In the genomic region with DNA sequence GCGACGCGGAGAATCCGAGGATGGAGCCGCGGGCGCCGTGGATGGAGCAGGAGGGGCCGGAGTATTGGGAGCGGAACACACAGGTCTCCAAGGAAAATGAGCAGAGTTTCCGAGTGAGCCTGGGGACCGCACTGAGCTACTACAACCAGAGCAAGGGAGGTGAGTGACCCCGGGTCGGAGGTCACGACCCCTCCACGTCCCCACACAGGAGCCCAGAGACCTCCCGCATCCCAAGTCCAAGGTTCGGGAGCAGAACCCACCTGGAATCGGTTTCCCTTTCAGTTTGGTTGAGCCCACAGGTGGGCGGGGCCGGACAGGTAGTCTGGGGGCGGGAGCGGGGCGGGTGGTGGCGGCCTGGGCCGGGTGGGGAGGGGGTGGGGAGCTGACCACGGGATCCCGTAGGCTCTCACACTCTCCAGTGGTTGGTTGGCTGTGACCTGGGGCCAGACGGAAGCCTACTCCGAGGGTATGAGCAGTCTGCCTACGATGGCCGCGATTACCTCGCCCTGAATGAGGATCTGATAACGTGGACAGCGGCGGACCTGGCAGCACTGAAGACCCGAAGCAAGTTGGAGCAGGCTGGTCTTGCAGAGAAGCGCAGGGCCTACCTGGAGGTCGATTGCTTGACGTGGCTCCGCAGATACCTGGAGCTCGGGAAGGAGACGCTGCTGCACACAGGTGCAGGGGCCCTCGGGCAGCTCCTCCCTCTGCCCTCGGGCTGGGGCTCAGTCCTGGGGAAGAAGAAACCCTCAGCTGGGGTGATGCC, we compare ENCODE assay signal across 9 mouse cellular contexts. TPM values are rescaled to one million over a fixed set of nuclear protein-coding genes. Genes with fewer than 3 reads are reported as not detected.
DNase-seq lines count a peak whose midpoint lies in the region; ATAC-seq lines count a peak whose summit lies in the region.
"Had no signal": no experiment of that assay in that cellular context is flagged by ENCODE, and none has a peak within 500 bp of the region (broad histone marks: within the 10 kb centered on the region; RNA-seq: fewer than 3 reads in every experiment).

No protein-coding gene starts in this region.

- ATAC-seq in forebrain, embryonic 13.5 days, result no peak

- no peaks in the 10 kb centered on the region for H3K9me3 ChIP-seq in forebrain, embryonic 13.5 days (replicated peaks)

- no peak overlapping the region for H3K27ac ChIP-seq in forebrain, embryonic 13.5 days

- DNase-seq in retina, postnatal 1 day, result peak; percentile 12
- DNase-seq in retina, embryonic 14.5 days (ENCODE audit: low spot score), result no peak
- peak; percentile 34 for DNase-seq in kidney, postnatal 10 days
- peak; percentile 43 for DNase-seq in lung, postnatal 25 days (ENCODE audit: low spot score)
- peak; percentile 24 for DNase-seq in testis, postnatal 14 days (ENCODE audit: low spot score)
- DNase-seq in cerebellum, adult 9-10 months, result no peak
- DNase-seq in gastrocnemius, postnatal 25 days, result no peak

- no peaks in the 10 kb centered on the region for H3K36me3 ChIP-seq in forebrain, embryonic 13.5 days (ENCODE audit: poor library complexity, severe bottlenecking)

- peaks cover 56% of the 10 kb centered on the region for H3K27me3 ChIP-seq in forebrain, embryonic 13.5 days

- peak overlapping the region; percentile 59 for H3K9ac ChIP-seq in forebrain, embryonic 13.5 days

- 3% methylated on average over 46 of the region's 46 CpGs for WGBS in forebrain, embryonic 13.5 days

- H3K4me3 ChIP-seq in forebrain, embryonic 13.5 days, result peak overlapping the region; percentile 40
- H3K4me3 ChIP-seq: myocyte had no signal

- peaks cover 11% of the 10 kb centered on the region for H3K4me1 ChIP-seq in forebrain, embryonic 13.5 days

- peak overlapping the region; percentile 68 for H3K4me2 ChIP-seq in forebrain, embryonic 13.5 days

RNA-seq across cellular contexts. Expression of a gene that starts 0.9 kb away (rescaled TPM):
- 0.14 and 0.15 TPM in 2 replicates for polyA plus RNA-seq in forebrain, embryonic 13.5 days (2015; fragmentation: Nextera tagmentation; extraction: Ambion mirVana)
- under 1 TPM; 0.36 to 0.78 TPM for total RNA-seq in gastrocnemius, postnatal 25 days (2021)

RNA-seq across cellular contexts. Expression of a gene that starts 22.7 kb away (rescaled TPM):
- polyA plus RNA-seq in forebrain, embryonic 13.5 days (2015; fragmentation: Nextera tagmentation; extraction: Ambion mirVana), result not detected in 2 replicates
- under 1 TPM; 0.20 to 0.86 TPM for total RNA-seq in gastrocnemius, postnatal 25 days (2021)

RNA-seq across cellular contexts. Expression of a gene that starts 36.5 kb away (rescaled TPM):
- 0.89 and 1.2 TPM in 2 replicates for polyA plus RNA-seq in forebrain, embryonic 13.5 days (2015; fragmentation: Nextera tagmentation; extraction: Ambion mirVana)
- 1 to 10 TPM; 2.2 to 3.9 TPM for total RNA-seq in gastrocnemius, postnatal 25 days (2021)

Comparison
In these comparisons a context has a peak if more than half of its experiments do, and no peak if none do; other contexts are left out.
1. DNase-seq: peak in retina, postnatal 1 day (single experiment), kidney, postnatal 10 days (single experiment), lung, postnatal 25 days (single experiment) and testis, postnatal 14 days (single experiment); none in retina, embryonic 14.5 days (single experiment), cerebellum, adult 9-10 months (single experiment) and gastrocnemius, postnatal 25 days (single experiment).